Mouse (Mus musculus): ENCODE data around the gene Rnf113a2. TPM values are rescaled to one million over a fixed set of nuclear protein-coding genes. Genes with fewer than 3 reads are reported as not detected.

The Rnf113a2 gene
- total and polyA plus RNA-seq, 3 experiments: 0.10 to 0.15 TPM; not detected in 1

GRCm38 (mm10) chr12:84442526-84442925 lies 25.5 kb downstream of the Rnf113a2 start:
- no peak for TF ChIP-seq ZNF384 (IDR thresholded peaks at IDR 0.05; ENCODE audit: low read depth, low read length)
- no peak for TF ChIP-seq MXI1 (IDR thresholded peaks at IDR 0.05; ENCODE audit: low read depth, low read length)
- no peak for TF ChIP-seq MEF2A (IDR thresholded peaks at IDR 0.05; ENCODE audit: extremely low read depth, insufficient replicate concordance, low read depth, low read length, poor library complexity, severe bottlenecking)
- no peak for TF ChIP-seq CHD2 (IDR thresholded peaks at IDR 0.05; ENCODE audit: low read length)
- TF ChIP-seq NELFE (IDR thresholded peaks at IDR 0.05; ENCODE audit: low read depth, low read length): no peak
- TF ChIP-seq HCFC1 (IDR thresholded peaks at IDR 0.05; ENCODE audit: low read depth, low read length): no peak
- TF ChIP-seq E2F4 (IDR thresholded peaks at IDR 0.05; ENCODE audit: borderline replicate concordance, low read depth, low read length): no peak
- TF ChIP-seq MAFK (IDR thresholded peaks at IDR 0.05; ENCODE audit: borderline replicate concordance, low read depth, low read length): no peak
- Histone ChIP-seq H3K4me1 (ENCODE audit: control insufficient read depth in 1 of 2, insufficient read depth in 2 of 2, low read length in 2 of 2) (peaks cover 3 to 6% of the 10 kb centered on the region in 2 experiments), H3K4me3 (ENCODE audit: control insufficient read depth in 1 of 2, insufficient read depth in 1 of 2, low read depth in 2 of 2, low read length in 2 of 2) (no peak overlapping the region), H3K27ac (ENCODE audit: control insufficient read depth, low read depth, low read length) (no peak overlapping the region), H3K9me3 (replicated peaks; ENCODE audit: insufficient read depth, low read length) (no peaks in the 10 kb centered on the region), H3K27me3 (ENCODE audit: control insufficient read depth in 1 of 2, insufficient read depth in 2 of 2, low read length in 2 of 2) (no peaks in the 10 kb centered on the region), H3K36me3 (ENCODE audit: control insufficient read depth in 1 of 2, insufficient read depth in 2 of 2, low read length in 2 of 2) (peaks cover 0 to 13% of the 10 kb centered on the region in 2 experiments; a peak in 2 of 4 replicates), H3K9ac (ENCODE audit: control insufficient read depth, low read depth, low read length, poor library complexity, severe bottlenecking) (no peak overlapping the region), H3K79me2 (ENCODE audit: control insufficient read depth, insufficient read depth, low read length, poor library complexity) (no peaks in the 10 kb centered on the region)
- DNase-seq (ENCODE audit: low read depth, low spot score): no peak

GRCm38 (mm10) chr12:84447386-84447785 lies 30.4 kb downstream of the Rnf113a2 start:
- DNase-seq (ENCODE audit: low read depth, low spot score): no peak
- no peak overlapping the region for H3K27ac ChIP-seq (ENCODE audit: control insufficient read depth, low read depth, low read length)
- H3K27me3 ChIP-seq (ENCODE audit: control insufficient read depth in 1 of 2, insufficient read depth in 2 of 2, low read length in 2 of 2): no peaks in the 10 kb centered on the region
- TF ChIP-seq NELFE (IDR thresholded peaks at IDR 0.05; ENCODE audit: low read depth, low read length) (no peak), MYB (IDR thresholded peaks at IDR 0.05; ENCODE audit: low read depth, low read length) (no peak), BHLHE40 (IDR thresholded peaks at IDR 0.05; ENCODE audit: borderline replicate concordance, low read depth, low read length) (no peak), TAL1 (IDR thresholded peaks at IDR 0.05; ENCODE audit: low read length) (no peak), KAT2A (conservative IDR thresholded peaks at IDR 0.05; ENCODE audit: low read depth, low read length) (no peak), USF2 (IDR thresholded peaks at IDR 0.05; ENCODE audit: borderline replicate concordance in 1 of 2, insufficient read depth in 1 of 2, low read depth in 1 of 2, low read length in 2 of 2) (no peak), TCF12 (IDR thresholded peaks at IDR 0.05; ENCODE audit: low read depth, low read length) (no peak), RCOR1 (IDR thresholded peaks at IDR 0.05; ENCODE audit: low read depth, low read length) (no peak), MYC (IDR thresholded peaks at IDR 0.05; ENCODE audit: low read depth, low read length) (no peak), MAX (IDR thresholded peaks at IDR 0.05; ENCODE audit: low read length) (no peak), POLR2A (IDR thresholded peaks at IDR 0.05; ENCODE audit: control insufficient read depth in 1 of 2, insufficient read depth in 1 of 2, low read depth in 1 of 2, low read length in 2 of 2, poor library complexity in 1 of 2) (no peak), SIN3A (IDR thresholded peaks at IDR 0.05; ENCODE audit: low read length) (no peak), ETS1 (IDR thresholded peaks at IDR 0.05; ENCODE audit: low read depth, low read length) (no peak), ELF1 (IDR thresholded peaks at IDR 0.05; ENCODE audit: low read depth, low read length) (no peak), MEF2A (IDR thresholded peaks at IDR 0.05; ENCODE audit: extremely low read depth, insufficient replicate concordance, low read depth, low read length, poor library complexity, severe bottlenecking) (no peak), SMC3 (IDR thresholded peaks at IDR 0.05; ENCODE audit: low read depth, low read length) (no peak)
- no peak overlapping the region for H3K9ac ChIP-seq (ENCODE audit: control insufficient read depth, low read depth, low read length, poor library complexity, severe bottlenecking)
- no peaks in the 10 kb centered on the region for H3K9me3 ChIP-seq (replicated peaks; ENCODE audit: insufficient read depth, low read length)
- H3K79me2 ChIP-seq (ENCODE audit: control insufficient read depth, insufficient read depth, low read length, poor library complexity): peaks cover 6% of the 10 kb centered on the region
- H3K4me1 ChIP-seq (ENCODE audit: control insufficient read depth in 1 of 2, insufficient read depth in 2 of 2, low read length in 2 of 2): peaks cover under 1 to 3% of the 10 kb centered on the region in 2 experiments; a peak in 3 of 4 replicates
- no peak overlapping the region for H3K4me3 ChIP-seq (ENCODE audit: control insufficient read depth in 1 of 2, insufficient read depth in 1 of 2, low read depth in 2 of 2, low read length in 2 of 2)
- H3K36me3 ChIP-seq (ENCODE audit: control insufficient read depth in 1 of 2, insufficient read depth in 2 of 2, low read length in 2 of 2): peaks cover 0 to 4% of the 10 kb centered on the region in 2 experiments; a peak in 2 of 4 replicates

All from MEL (cell line).